Mouse (Mus musculus) heart, postnatal 0 days (tissue): Measurements from ENCODE around the gene Aprt.

Source experiments
- CTCF ChIP-seq: IDR thresholded peaks from 2 replicates; pipeline ENCODE4 v1.5.1; 2016; ENCODE audit warnings: antibody characterized with exemption, control low read depth, low read depth
- EP300 ChIP-seq: IDR thresholded peaks from 2 replicates; pipeline ENCODE4 v1.6.1; 2016; ENCODE audit warnings: antibody characterized with exemption, low read depth

DNA sequence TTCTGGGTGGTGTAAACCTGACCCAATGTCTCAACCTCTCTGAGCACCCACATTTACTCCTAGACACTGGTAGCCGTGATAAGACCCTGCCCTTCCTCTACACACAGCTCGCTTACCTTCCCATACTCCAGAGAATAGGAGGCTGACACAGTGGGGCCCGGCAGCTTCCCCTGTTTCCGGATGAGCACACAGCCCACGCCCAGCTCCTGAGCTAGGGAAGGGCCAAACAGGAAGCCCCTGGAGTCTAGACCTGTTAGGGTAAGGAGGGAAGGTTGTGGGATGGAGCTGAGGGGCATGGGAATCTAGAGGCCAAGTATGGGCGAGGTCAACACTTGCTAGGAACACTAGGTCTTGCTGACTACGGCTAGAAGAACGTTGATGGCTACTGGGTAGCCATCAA is 1.4 kb downstream of the Aprt start:
- TF ChIP-seq CTCF (no peak), EP300 (no peak)
